Mouse (Mus musculus): ENCODE measurements at regions not wholly inside any gene's neighbourhood (a gene's known extent, or its start where the extent isn't known, plus 50 kb on each side); places are given as distances from the start of the nearest gene placed in this dataset.

DNA sequence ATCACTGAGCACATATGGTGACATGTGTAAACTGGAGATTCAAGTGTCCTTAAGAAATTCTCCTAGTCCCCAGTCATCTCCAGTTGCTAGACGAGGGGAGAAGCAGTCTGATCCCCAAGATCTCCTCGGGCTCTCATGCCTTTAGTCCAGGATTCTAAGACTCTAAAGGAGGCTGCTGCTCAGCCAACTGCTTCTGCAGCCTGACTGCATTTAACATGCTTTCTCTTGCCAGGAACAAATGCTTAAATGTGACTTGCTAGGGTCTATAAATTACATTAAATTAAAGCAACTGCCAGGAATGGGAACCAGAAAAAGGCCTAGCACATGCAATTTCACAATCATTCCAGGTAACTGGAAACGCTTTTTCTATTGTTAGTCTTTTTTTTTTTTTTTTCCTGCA, 599.8 kb upstream of the Gcfc2 start:
- no peak for DNase-seq

DNA sequence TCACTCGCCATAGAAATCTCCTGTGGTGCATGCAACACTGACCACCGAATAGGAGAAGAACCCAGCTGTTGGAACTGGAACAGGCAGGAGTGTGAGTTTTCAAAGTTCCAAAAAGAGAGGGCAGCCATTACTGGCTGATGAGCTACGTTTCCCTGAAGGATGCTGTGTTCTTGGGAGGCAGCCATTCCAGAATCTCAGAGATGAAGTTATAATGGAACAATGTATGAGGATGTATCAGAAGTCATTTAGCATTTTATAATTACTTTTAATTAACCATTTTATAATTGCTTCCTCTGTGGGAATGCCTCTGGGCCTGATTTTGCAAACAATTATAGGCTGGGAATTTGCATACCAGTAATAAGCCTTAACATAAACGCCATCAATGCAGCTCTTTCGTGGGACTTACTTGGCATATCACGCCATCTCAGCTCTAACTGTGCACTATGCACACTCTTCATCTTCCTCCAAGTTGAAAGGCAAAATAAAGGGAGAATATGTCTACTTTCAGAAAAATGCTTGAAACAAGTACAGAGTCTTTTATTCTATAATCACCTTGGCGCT, 559.4 kb upstream of the Gcfc2 start:
- DNase-seq = no peak

DNA sequence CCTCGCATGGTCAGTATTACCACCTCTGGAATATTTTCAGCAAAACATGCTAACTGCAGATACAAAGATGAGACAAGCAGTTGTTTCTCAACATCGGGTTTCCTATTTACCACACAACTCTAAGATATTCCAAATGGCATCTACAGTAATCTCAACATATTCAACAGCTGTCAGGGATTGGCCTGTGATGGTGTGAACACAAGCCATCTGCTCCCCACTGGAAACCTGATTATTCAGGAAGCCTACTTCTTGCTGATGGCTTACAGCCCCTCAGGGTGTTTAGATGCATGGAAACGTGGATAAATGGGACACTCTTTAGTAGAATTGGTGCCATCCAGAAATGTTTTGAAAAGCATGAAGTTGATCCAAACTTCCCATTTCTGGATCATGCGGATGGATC, 535.0 kb upstream of the Gcfc2 start:
- DNase-seq = no peak

DNA sequence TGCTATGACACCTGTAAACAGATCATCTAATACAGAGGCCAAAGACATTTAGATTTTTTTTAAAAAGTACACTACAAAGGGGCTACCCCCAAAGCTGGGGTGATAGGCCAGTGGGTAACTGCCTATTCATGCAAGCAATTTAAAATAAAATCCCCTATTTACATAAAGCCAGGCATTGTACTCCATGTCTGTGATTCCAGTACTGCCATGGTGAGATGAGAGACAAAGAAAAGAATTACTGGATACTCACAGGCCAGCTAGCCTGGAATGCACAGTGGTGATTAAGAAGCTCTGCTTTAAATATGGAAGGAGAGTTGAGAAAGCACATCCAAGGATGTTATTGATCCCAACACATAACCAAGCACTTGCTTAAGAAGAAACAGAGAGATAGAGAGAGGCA, 520.3 kb upstream of the Gcfc2 start:
- no peak for DNase-seq

DNA sequence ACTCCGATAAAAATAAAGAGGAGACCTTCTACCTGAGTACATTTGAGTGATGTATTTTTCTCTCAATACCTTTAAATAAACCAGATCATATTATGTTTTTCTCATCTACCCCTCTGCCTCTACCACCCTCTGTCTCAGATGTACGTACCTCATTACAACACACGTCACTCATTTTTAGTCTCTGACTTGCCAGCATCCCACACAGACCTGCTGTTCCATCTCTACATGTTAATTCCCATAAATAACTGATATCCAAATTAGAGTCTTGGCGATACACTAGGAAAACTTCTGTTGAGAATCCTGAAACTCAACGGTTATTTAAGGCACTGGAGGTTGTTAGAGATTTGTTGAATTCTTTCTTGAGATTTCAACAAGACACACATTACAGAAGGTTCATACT, 509.9 kb upstream of the Gcfc2 start:
- DNase-seq = no peak

DNA sequence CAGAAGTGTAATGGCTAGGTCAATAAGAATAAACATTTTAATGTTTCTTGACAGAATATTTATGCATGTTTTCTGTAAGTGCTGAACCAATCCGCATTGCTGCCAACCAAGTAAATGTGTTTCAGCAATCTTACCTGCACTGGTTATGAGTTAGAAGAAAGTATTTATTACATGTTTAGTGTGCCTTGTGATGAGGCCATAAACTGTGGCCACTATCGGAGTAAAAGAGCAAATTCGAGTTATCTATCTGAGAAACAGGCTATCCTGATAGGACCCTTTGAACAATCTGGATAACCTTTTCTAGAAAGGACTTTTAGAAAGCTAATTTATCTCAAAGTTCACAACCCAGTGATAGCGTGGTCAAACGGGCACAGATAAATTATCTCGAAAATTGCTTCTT, 488.7 kb upstream of the Gcfc2 start:
- no peak for DNase-seq

DNA sequence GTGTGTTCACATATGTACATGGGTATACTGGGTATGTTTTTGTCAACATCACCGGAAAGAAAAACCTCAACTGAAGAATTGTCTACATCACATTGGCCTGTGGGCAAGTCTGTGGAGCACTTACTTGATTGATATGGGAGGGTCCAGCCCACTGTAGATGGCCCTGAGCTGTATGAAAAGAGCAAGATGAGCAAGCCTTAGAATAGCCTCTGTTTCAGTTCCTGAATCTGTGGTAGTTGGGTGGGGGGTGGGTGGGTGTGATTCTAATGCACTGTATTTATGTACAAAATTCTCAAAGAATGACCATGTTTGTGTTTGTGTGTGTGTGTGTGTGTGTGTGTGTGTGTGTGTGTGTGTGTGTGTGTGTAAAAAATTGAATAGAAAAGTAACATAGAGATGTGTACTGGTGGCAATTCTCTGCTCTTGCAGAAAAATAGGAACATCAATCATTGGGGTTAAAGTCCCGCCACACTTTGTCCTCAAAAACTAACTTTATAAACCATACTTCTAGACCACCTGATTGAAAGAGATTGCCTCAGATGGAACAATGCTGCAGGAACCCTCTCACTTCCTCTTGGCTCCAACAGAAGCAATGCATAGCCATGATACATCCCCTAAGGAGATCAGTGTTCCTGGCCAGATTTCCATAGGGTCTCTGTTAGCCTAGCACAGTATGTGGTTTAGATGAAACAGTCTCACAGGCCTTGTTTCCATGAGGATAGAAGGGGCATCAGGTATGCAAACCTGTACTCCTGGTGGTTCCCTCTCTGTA, 484.3 kb upstream of the Gcfc2 start:
- no peak for DNase-seq

DNA sequence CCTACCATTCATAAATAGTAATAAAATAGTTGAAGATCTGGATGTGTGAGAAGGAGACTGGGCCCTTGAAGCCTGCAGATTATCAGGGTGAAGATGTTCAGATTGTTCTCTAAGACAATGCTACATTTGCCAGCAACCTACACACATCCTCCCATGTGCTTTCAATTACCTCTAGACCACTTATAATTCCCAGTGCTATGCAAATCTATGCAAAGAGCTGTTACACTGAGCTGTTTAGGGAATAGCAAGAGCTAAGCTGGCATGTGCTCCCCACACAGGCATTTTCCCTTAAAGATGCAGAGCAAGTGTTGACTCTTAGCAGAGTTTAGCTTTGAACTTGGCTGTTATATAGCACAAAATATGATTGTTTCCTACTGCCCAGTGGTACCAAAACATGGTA, 482.1 kb upstream of the Gcfc2 start:
- DNase-seq = no peak

DNA sequence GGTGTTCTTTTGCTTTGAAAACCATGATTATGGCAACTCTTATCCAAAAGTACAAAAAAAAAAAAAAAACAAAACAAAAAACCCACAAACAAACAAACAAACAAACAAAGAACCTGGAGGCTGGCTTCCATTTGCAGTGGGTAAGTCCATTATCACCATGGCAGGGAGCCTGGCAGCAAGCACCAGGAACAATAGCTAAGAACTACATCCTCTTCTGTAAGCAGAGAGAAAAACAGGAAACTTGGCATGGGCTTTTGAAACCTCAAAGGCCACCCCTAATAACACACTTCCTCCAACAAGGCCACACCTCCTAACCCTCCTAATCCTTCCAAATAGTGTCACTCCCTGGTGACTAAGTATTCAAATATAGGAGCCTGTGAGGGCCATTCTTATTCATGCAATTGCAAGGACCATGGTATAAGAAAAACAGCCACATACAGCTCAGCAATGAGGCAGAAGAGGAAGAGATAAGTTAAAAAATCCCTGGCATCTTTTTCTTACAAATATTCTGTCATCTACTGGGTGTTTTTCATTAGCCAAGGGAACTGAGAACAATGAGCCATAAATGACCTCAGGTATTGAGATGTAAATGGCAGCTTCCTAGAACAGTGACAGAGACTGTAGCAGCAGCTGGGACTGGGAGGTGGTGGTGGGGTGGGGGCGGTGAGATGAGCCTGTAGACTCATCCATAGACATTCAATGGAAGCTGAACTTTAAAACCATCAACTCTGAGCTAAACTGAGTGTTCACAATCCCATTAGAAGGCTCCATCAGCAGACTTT, 477.3 kb upstream of the Gcfc2 start:
- no peak for DNase-seq

DNA sequence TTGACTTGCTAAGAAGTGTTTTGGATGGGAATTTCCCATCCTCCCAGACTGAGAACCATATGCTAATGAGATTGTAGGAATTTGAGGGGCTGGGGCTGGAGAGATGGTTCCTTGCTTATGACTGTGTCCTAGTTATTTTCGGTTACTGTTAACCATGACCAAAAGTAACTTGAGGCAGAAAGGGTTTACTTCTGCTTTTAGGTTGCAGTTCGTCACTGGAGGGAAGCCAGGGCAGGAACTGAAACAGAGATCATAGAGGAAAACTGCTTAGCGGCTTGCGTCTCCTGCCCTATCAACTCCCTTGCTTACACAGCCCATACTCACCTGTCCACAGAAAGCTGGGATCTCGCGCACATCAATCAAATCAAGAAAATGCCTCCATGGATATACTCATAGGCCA, 475.8 kb upstream of the Gcfc2 start:
- DNase-seq = no peak

DNA sequence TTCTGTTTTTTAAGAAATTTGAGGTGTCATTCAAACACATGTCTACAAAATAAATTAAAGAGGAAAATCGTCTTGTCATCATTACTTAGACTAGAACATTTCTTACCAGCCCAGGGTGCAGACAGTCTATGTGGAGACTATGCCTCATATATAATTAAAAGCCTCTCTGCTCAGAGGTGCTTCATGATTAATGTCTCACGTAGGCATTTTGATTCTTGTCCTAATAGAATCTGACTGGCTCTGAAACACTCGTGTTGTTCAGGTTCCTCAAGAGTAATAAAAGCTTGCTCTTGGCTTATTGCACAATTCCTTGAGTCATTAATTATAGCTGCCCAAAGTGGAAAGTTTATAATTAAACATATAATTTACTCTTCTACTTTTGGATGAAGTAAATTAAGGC, 475.1 kb upstream of the Gcfc2 start:
- DNase-seq = no peak

DNA sequence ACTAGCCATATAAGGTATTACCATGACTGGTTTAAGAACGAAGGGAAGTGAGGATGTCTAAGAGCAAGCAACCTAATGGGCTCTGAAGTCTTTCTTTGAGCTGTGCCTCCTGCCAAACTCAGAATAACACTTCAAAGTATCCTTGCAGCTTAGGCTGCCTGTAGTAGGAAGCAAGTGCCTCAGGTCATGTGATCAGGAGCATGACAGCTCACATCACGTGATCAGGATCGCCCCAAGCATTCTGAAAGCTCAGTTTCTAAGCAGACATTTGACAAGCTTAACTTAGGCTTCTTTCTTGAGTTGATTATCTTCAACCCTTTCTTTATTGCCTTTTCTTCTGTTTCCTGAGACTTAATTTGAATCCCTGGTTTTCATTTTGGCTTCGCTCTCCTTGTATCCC, 462.4 kb upstream of the Gcfc2 start:
- no peak for DNase-seq

DNA sequence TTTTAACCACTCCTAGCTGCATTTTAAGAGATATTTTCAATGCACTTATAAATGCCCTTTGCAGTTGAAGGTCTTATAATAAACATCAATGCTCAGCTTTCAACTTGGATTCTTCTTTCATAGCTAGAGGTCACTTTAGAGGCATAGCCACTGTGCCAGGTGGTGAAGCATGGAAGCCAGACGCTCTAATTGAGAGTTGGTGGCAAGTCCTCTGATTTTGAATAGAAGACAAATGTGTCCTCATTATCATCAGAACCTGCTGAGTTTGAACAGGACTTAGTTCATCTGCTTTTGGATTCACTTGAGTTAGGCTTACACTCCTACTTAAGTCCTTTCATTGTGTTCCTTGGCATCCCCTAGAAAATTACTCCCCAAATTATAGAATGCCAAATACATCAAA, 459.0 kb upstream of the Gcfc2 start:
- no peak for DNase-seq

DNA sequence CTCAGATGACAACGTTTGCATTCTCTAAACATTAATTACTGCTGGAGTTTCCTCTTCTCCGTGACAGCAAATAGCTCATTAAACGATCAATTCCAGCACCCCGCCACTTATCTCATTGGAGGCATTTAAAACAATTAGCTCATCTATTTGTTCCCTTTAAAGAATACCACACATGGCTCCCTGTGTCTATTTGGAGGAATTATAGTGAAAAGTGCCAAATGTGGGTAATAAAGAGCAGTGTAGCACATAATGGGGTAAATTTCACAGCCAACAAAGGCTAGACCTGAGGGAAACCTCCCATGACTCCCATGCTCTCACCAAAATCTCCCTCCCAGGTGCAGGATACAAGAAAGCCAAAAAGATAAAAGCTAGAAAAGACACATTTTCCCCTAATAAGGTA, 456.9 kb upstream of the Gcfc2 start:
- no peak for DNase-seq

DNA sequence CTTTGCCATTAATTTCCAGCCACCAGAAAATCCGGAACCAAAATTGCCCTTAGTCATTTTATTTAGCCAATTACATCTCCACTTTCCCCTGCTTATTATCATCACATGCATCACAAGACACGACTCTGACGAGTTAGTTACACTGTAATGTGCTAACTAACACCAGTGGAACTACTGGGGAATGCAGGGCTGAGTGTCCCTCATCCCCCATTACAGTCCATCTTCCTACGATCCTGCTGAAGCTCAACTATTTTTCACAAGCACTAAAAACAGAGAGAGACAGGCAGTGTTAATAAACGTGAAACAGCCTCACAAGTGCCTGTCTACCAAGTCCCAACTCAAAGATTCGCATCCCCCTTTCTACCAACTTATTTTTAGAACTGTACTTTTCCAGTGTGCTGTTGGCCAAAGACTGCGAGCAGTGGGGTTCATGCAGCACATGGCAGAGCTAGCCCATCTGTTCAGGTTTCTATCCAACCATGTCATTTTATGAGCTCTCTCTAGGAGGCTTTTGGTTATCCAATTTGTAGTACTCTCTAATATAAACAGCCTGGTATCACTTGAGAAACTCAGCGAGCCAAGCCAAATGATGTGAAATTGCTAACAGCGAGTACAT, 452.0 kb upstream of the Gcfc2 start:
- no peak for DNase-seq

DNA sequence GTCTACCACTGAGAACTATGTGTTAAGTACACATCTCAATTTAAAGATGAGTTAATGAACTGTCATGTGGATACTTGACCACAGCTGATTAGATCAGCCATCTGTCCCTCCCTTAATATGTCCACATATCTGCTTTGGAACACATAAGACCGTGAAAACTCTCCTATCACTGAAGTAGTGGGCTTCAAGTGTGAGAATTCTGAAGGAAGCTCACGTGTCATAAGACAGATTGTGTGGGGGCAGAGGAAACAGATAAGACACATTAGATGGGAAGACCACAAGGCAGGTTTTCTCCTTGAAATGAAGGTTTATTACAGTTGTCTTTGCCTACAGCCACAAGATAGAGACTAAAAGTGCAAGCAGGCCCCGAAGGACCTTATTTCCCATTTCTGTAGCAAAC, 451.0 kb upstream of the Gcfc2 start:
- no peak for DNase-seq

DNA sequence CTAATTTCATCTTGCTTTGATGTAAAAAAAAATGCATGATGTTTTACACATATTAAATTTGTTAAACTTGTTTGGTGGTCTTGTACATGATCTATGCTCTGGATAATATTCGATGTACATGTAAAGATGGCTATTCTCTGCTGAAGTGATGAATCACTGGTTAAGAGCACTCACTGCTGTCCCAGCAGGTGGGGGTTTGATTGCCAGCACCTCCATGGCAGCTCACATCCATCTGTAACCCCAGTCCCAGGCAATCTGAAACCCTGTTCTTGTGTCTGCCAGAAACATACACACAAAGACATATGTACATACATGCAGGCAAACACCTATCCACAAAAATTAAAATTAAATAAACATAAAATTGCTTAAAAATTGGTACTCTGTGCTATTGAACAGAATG, 448.7 kb upstream of the Gcfc2 start:
- DNase-seq = no peak

DNA sequence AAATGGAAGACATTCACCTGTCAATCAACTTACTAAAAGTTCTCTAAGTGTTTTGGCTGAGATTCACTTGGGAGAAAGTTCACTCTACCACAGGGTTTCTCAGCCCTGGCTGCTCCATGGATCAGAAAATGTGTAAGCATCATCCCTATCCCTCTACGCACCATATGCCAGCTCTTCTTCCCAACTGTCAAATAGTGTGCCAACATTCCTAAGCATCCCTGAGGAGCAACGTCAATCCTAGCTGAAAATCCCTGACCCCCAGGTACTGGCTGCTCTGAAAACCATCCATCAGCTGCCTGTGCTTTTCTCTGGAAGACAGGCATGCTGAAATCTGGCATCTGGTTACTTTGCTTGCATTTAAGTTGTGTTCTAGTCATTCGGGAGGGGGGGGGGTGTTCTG, 436.5 kb upstream of the Gcfc2 start:
- DNase-seq = no peak

DNA sequence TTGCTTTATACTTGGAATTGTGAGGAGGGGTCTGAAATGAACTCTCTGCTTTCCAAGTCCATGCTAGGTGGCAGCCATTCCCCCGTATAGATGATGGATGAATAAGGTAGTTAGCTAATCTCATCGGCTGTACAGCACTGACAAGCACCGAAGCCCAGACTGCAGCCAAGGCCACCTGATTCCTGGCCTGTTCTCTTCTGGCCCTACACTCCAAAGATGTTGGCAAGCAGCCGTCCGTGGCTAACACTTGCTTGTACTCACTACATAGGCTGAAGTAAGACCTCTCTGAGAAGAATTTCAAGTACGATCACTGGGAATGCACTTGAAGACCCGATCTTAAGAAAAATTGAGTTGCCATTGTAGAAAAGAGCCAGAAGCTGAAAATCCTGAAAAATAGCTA, 427.2 kb upstream of the Gcfc2 start:
- no peak for DNase-seq

DNA sequence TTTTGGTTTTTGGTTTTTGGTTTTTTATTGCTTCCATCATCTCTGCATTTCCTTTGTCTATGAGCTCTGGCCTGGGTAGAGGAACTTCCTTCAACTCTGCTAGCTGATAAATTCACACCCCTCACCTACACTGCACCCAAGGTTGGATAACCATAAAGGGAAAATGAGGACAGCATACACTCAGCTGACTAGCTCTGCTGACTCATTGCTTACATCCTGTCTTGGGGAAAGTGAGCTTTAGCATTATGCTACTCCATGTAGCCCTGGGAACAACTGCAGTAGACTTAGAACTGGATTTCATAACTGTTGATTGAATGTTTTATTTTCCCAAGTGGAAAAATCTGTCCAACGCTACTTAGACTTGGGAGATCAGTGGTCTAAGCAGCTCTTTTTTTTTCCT, 406.3 kb upstream of the Gcfc2 start:
- no peak for DNase-seq

DNA sequence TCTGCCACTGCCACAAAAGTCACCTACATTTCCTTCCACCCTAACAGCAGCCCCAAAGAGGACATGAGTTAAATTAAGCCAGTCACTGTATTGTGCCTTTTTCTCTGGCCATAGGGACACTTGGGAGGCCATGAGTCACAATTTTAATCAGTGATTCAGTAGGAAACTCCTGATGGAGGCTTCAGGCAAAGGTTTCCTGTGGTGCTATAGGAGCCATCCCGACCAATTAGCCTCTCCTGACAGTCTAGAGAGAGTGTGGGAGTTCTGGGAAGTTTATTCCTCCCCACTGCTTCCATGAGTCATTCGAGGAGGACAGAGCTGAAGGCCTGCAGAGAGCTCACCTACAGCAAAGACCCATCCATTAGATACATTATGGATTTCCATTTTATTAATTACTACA, 361.2 kb upstream of the Gcfc2 start:
- no peak for DNase-seq

DNA sequence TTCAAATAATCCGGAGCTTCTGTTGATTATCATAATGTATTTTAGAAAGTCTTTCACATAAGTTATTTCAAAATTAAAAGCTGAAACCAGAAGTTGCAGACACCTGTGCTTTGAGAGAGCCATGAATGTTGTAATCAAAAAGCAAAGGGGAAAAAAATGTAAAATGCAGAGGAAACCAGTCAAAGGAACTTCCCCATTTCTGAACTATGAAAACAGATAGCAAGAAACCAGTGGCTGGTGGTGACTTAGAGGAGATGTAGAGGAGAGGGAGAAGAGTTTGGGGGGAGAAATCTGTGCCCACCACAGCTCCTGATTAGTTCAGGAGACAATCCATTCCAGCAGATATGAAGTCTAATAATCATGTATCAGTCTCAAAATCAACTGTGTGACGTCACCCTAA, 360.3 kb upstream of the Gcfc2 start:
- DNase-seq = no peak

DNA sequence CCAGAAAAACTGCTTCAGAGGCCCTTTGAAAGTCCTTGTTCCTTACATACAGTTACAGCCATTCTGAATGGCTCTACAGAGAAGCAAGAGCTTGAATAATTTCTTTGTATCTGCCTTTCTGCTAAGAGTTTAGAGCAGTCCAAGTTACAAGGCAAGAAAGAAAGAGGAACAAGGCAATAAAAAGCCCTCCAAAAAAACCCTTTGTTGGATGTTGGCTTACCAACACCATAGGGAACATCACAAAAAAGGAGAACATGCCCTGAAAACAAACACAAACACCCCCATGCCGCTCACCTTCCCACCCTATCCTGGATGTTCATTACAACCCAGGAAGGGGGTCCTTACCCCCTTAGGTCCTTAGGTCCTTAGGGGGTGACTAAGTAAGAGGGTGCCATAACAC, 359.2 kb upstream of the Gcfc2 start:
- no peak for DNase-seq
